Mouse (Mus musculus) lung, embryonic 14.5 days (tissue): ENCODE data around the gene Trmt2b. TPM values are rescaled to one million over a fixed set of nuclear protein-coding genes. Genes with fewer than 3 reads are reported as not detected.
"Not testable (repeated sequence)": the region's sequence is repeated elsewhere in the genome, so short reads cannot be mapped to it uniquely, and the experiment has no call there.

Source experiments
- ATAC-seq: fragments of 200-750 bp; cut with Nextera tagmentation; 2 replicates; pipeline ENCODE4 v1.8.0; 2017; ENCODE audit warnings: mild to moderate bottlenecking, moderate TSS enrichment, moderate library complexity; ENCODE audit not compliant: insufficient read depth
- DNase-seq: peaks from one replicate; pipeline ENCODE4 v3.0.0-alpha.2; 2015
- H3K27ac ChIP-seq: fragments of 300-500 bp; sonication (generic); 2 replicates; pipeline ENCODE4 v1.5.1; 2014; ENCODE audit warnings: low read depth, mild to moderate bottlenecking, moderate library complexity
- H3K27me3 ChIP-seq: fragments of 300-500 bp; sonication (generic); 2 replicates; pipeline ENCODE4 v1.6.1; 2014; ENCODE audit warnings: low read length, control low read depth; ENCODE audit not compliant: insufficient read depth
- H3K36me3 ChIP-seq: fragments of 300-500 bp; sonication (generic); 2 replicates; pipeline ENCODE4 v1.6.1; 2014; ENCODE audit warnings: control low read depth; ENCODE audit not compliant: insufficient read depth
- H3K4me1 ChIP-seq: fragments of 300-500 bp; sonication (generic); 2 replicates; pipeline ENCODE4 v1.6.1; 2014; ENCODE audit warnings: antibody characterized with exemption, control low read depth; ENCODE audit not compliant: insufficient read depth
- H3K4me2 ChIP-seq: fragments of 300-500 bp; sonication (generic); 2 replicates; pipeline ENCODE4 v1.6.1; 2014; ENCODE audit warnings: mild to moderate bottlenecking
- H3K4me3 ChIP-seq: fragments of 300-500 bp; sonication (generic); 2 replicates; pipeline ENCODE4 v1.5.1; 2014; ENCODE audit warnings: low read depth, low read length
- H3K9ac ChIP-seq: fragments of 300-500 bp; sonication (generic); 2 replicates; pipeline ENCODE4 v1.6.1; 2014
- H3K9me3 ChIP-seq: fragments of 300-500 bp; sonication (generic); 2 replicates; pipeline ENCODE4 v1.6.1; 2016; ENCODE audit warnings: low read depth, low read length, control low read depth
- CTCF ChIP-seq: IDR thresholded peaks from 2 replicates; pipeline ENCODE4 v1.5.1; 2016; ENCODE audit warnings: antibody characterized with exemption, low read depth
- WGBS: fragments of 180-500 bp; shearing (Covaris S2); extraction: QIAGEN DNeasy Blood & Tissue Kit; methylation state at CpG from one replicate; pipeline ENCODE4 v1.1.7; 2014; 5-methylcytosine and 5-hydroxymethylcytosine counted together
- polyA plus RNA-seq: library from polyadenylated mRNA; unstranded; fragments of >200 nt; fragmentation: Nextera tagmentation; extraction: Ambion mirVana; gene quantifications from 2 replicates; pipeline ENCODE4 v1.2.1, GENCODE M21; 2014

Trmt2b gene
- polyA plus RNA-seq, 1 experiment from 2014 or later: 18.0 TPM

DNA sequence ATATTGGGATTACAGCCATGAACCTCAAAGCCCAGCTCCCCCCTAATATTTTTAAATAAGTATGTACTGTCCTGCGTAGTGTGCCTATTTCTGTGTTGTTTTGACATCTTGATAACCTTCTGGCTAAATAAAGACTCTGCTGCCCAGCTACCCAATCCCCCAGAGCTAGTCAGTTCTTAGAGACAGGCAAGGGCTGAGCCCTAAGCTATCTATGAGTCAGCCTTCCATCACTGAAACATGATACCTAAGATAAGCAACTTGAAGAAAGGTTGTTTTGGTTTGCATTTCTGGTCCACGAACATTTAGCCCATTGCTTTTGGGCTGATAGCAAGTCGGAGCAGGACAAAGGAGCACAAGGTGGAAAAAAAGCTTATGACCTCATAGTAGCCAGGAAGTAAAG is 56.2 kb downstream of the Trmt2b start:
- TF ChIP-seq CTCF: no peak
- Histone ChIP-seq H3K27me3 (no peaks in the 10 kb centered on the region), H3K9ac (no peak overlapping the region), H3K4me1 (no peaks in the 10 kb centered on the region), H3K36me3 (no peaks in the 10 kb centered on the region), H3K4me3 (no peak overlapping the region), H3K9me3 (no peaks in the 10 kb centered on the region), H3K4me2 (no peak overlapping the region), H3K27ac (no peak overlapping the region)
- 33% methylated on average over 3 of the region's 3 CpGs for WGBS
- no peak for ATAC-seq
- DNase-seq: no peak

DNA sequence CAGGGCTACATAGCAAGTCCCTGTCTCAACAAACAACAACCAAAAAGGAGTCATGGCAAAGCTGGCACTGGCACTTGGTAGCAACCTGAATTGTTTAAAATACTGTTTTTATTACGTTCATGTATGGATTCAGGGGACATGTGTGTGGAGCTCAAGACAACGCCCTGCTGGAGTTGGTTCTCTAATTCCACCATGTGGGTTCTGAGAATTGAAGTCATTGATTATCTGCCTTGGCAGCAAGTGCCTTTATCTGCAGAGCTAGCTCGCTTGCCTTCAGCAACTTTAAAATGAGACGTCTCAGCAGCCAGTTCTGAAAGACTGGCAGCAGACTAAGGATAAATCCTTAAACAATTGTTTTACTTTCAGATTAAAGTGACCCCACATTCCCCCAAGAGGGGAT is 58.6 kb downstream of the Trmt2b start:
- ATAC-seq (no peak), DNase-seq (no peak)
- TF ChIP-seq CTCF: no peak
- Histone ChIP-seq H3K36me3 (no peaks in the 10 kb centered on the region), H3K4me3 (no peak overlapping the region), H3K9me3 (no peaks in the 10 kb centered on the region), H3K4me2 (no peak overlapping the region), H3K9ac (no peak overlapping the region), H3K4me1 (no peaks in the 10 kb centered on the region), H3K27ac (no peak overlapping the region), H3K27me3 (no peaks in the 10 kb centered on the region)
- 60% methylated on average over 4 of the region's 4 CpGs for WGBS

DNA sequence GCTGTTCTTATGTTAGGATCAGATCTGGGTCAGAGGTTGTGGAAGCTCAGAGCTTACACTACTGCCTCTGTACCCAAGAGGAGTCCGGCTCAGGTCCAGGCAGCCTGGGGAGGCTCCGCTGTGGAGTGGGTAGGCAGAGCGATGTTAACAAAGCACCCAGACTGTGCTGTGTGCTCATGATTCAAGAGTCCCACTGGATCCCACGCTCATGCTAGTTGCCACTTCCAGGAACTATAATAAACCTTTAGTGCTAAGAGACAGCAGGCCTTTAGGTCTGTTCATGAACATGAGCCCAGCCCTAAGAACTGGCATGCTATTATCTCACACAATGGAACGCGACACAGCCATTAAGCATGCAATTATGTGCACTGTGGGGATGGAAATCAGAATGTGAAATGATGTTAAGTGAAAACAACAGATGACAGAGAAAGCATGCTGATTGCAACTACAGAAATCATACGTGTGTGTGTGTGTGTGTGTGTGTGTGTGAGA is 65.6 kb downstream of the Trmt2b start:
- no peak overlapping the region for H3K4me2 ChIP-seq
- DNase-seq (no peak), ATAC-seq (no peak)
- no peaks in the 10 kb centered on the region for H3K9me3 ChIP-seq
- H3K27me3 ChIP-seq: no peaks in the 10 kb centered on the region
- H3K4me3 ChIP-seq: no peak overlapping the region
- WGBS: 88% methylated on average over 7 of the region's 7 CpGs
- no peak for TF ChIP-seq CTCF
- no peak overlapping the region for H3K9ac ChIP-seq
- no peaks in the 10 kb centered on the region for H3K36me3 ChIP-seq
- H3K27ac ChIP-seq: no peak overlapping the region
- no peaks in the 10 kb centered on the region for H3K4me1 ChIP-seq

DNA sequence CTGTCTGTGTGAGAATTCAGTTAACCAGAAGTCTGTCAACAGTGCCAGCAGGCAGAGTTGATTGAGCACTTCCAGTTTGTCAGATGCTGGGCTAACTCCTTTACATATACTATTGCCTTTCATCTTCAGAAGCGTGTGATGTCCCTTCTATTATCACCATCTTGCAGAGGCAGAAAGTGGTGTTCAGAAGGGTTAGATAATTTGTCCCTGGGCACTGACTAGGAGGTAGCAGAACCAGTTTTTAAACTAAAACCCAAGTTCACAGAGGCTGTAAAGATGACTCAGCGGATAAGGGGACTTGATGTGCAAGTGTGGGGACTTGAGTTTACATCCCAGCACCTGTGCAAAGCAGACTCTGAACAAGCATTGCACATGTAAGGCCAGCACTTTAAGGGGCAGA is 68.3 kb downstream of the Trmt2b start:
- no peak overlapping the region for H3K4me3 ChIP-seq
- H3K9ac ChIP-seq: no peak overlapping the region
- WGBS: 56% methylated on average over 2 of the region's 2 CpGs
- TF ChIP-seq CTCF: no peak
- DNase-seq (no peak), ATAC-seq (no peak)
- no peak overlapping the region for H3K4me2 ChIP-seq
- H3K4me1 ChIP-seq: no peaks in the 10 kb centered on the region
- H3K36me3 ChIP-seq: no peaks in the 10 kb centered on the region
- H3K27ac ChIP-seq: no peak overlapping the region
- H3K27me3 ChIP-seq: no peaks in the 10 kb centered on the region
- H3K9me3 ChIP-seq: no peaks in the 10 kb centered on the region

DNA sequence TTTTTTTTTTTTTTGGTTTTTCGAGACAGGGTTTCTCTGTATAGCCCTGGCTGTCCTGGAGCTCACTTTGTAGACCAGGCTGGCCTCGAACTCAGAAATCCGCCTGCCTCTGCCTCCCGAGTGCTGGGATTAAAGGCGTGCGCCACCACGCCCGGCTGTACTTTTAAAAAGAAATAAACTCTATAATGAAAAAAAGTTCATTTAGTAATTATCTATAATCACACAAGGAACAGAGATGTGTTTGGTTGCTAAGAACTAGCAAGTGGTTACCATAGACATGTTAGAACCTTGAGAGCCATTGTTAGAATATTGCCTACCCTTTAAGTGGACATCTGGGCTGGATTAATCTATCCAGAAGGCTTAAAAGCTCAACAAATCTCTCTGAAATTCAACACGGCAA is 89.6 kb downstream of the Trmt2b start, which contains the start of gene Arl13a:
Gene Arl13a (plus strand): TSS at position 301 of the 400 bp plus-strand sequence.
- not testable (repeated sequence) for H3K9me3 ChIP-seq, H3K4me3 ChIP-seq, H3K4me1 ChIP-seq, DNase-seq, H3K27ac ChIP-seq, H3K27me3 ChIP-seq, H3K4me2 ChIP-seq, H3K9ac ChIP-seq, ATAC-seq, H3K36me3 ChIP-seq
- WGBS: 88% methylated on average over 8 of the region's 9 CpGs

DNA sequence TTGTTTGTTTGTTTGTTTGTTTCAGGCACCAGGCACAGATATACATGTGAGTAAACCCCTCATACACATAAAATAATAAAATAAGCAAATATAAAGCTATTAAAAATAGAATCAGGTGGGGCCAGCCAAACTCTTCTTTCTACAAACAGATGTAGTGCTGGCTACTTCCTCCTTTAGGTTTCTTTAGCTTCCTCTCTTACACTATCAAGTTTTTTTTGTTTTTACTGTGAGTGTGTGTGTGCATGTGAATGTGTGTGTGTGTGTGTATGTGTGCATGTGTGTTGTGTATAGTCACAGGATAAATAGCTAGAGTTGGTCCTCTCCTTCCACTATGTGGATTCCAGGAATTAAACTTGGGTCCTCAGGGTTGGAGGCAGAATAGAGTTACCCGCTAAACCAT is 102.1 kb downstream of the Trmt2b start:
- DNase-seq: no peak
- no peak for TF ChIP-seq CTCF
- 91% methylated on average over 1 of the region's 1 CpGs for WGBS
- Histone ChIP-seq H3K27me3 (no peaks in the 10 kb centered on the region), H3K9ac (no peak overlapping the region), H3K9me3 (no peaks in the 10 kb centered on the region), H3K4me3 (no peak overlapping the region), H3K4me2 (no peak overlapping the region), H3K27ac (no peak overlapping the region), H3K36me3 (no peaks in the 10 kb centered on the region), H3K4me1 (no peaks in the 10 kb centered on the region)
- ATAC-seq: no peak

Other genes with a start within 250 kb of the Trmt2b start
- 62.9 and 65.0 TPM in 2 replicates for gene Cstf2, start 217.8 kb downstream of the Trmt2b start, polyA plus RNA-seq
- 0.32 TPM in 2 replicates for gene Xkrx, start 114.9 kb downstream of the Trmt2b start, polyA plus RNA-seq
- not detected in 2 replicates for gene Arl13a, start 89.5 kb downstream of the Trmt2b start, polyA plus RNA-seq
- gene Nox1, start 55.0 kb downstream of the Trmt2b start, polyA plus RNA-seq: 2.8 and 3.1 TPM in 2 replicates
- gene Tmem35a, start 18.2 kb upstream of the Trmt2b start, polyA plus RNA-seq: 3.7 and 4.0 TPM in 2 replicates
- gene Cenpi, start 31.1 kb upstream of the Trmt2b start, polyA plus RNA-seq: 45.5 and 46.1 TPM in 2 replicates
- 0.99 and 2.3 TPM in 2 replicates for gene Drp2, start 127.6 kb upstream of the Trmt2b start, polyA plus RNA-seq
- gene Taf7l, start 199.5 kb upstream of the Trmt2b start, polyA plus RNA-seq: not detected in 2 replicates